Mouse (Mus musculus) embryonic facial prominence, embryonic 12.5 days (tissue): ENCODE measurements around the gene Reps2. TPM values are rescaled to one million over a fixed set of nuclear protein-coding genes. Genes with fewer than 3 reads are reported as not detected.

Experiments used
- ATAC-seq: fragments of 200-750 bp; cut with Nextera tagmentation; 2 replicates; pipeline ENCODE4 v1.8.0; 2017; ENCODE audit not compliant: insufficient number of reproducible peaks, insufficient read depth, low FRiP score, low TSS enrichment
- H3K27ac ChIP-seq: fragments of 300-500 bp; sonication (generic); 2 replicates; pipeline ENCODE4 v1.5.1; 2016; ENCODE audit warnings: mild to moderate bottlenecking
- H3K27me3 ChIP-seq: fragments of 300-500 bp; sonication (generic); 2 replicates; pipeline ENCODE4 v1.6.1; 2016; ENCODE audit warnings: mild to moderate bottlenecking, moderate library complexity
- H3K36me3 ChIP-seq: fragments of 300-500 bp; sonication (generic); 2 replicates; pipeline ENCODE4 v1.6.1; 2016; ENCODE audit warnings: mild to moderate bottlenecking
- H3K4me1 ChIP-seq: fragments of 300-500 bp; sonication (generic); 2 replicates; pipeline ENCODE4 v1.6.1; 2016
- H3K4me2 ChIP-seq: fragments of 300-500 bp; sonication (generic); replicated peaks from 2 replicates; pipeline ENCODE4 v1.6.1; 2016; ENCODE audit warnings: mild to moderate bottlenecking, moderate library complexity
- H3K4me3 ChIP-seq: fragments of 300-500 bp; sonication (generic); 2 replicates; pipeline ENCODE4 v1.5.1; 2016; ENCODE audit warnings: mild to moderate bottlenecking
- H3K9ac ChIP-seq: fragments of 300-500 bp; sonication (generic); 2 replicates; pipeline ENCODE4 v1.6.1; 2016; ENCODE audit warnings: mild to moderate bottlenecking, moderate library complexity
- H3K9me3 ChIP-seq: fragments of 300-500 bp; sonication (generic); 2 replicates; pipeline ENCODE4 v1.6.1; 2016; ENCODE audit warnings: mild to moderate bottlenecking, moderate library complexity
- WGBS: fragments of 180-500 bp; shearing (Covaris S2); methylation state at CpG from one replicate; pipeline ENCODE4 v1.1.7; 2016; 5-methylcytosine and 5-hydroxymethylcytosine counted together
- polyA plus RNA-seq: library from polyadenylated mRNA; unstranded; fragments of >200 nt; fragmentation: Nextera tagmentation; extraction: Ambion mirVana; gene quantifications from 2 replicates; pipeline ENCODE4 v1.2.1, GENCODE M21; 2016

The Reps2 gene
- polyA plus RNA-seq, 1 experiment from 2014 or later, result 1.4 TPM

DNA sequence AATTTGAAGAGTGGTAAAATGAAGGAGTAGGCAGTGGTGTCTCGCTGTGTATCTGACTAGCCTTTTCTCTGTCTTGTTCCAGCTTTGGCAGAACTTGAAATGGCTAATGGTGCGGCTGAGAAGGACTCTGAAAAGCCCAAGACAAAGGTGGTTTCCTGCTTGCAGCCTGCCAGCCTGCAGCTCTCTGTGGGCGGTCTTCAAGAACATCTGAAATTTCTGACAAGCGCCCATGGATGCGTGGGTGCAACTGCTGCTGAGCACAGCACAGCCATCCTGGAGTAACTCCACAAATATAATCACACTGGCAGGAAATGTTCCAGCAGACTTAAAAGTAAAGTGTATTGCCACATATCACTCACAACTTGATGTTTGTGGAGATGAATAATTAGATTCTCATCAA, 181.3 kb downstream of the Reps2 start:
- H3K4me3 ChIP-seq, result no peak overlapping the region
- H3K27ac ChIP-seq, result no peak overlapping the region
- no peak overlapping the region for H3K4me2 ChIP-seq
- H3K9me3 ChIP-seq, result no peaks in the 10 kb centered on the region
- H3K27me3 ChIP-seq, result 0 out of 2 replicates have a peak, but pooled peaks cover 3% of the 10 kb centered on the region
- H3K36me3 ChIP-seq, result no peaks in the 10 kb centered on the region
- no peak overlapping the region for H3K9ac ChIP-seq
- no peak for ATAC-seq
- WGBS, result 71% methylated on average over 5 of the region's 5 CpGs
- no peaks in the 10 kb centered on the region for H3K4me1 ChIP-seq

DNA sequence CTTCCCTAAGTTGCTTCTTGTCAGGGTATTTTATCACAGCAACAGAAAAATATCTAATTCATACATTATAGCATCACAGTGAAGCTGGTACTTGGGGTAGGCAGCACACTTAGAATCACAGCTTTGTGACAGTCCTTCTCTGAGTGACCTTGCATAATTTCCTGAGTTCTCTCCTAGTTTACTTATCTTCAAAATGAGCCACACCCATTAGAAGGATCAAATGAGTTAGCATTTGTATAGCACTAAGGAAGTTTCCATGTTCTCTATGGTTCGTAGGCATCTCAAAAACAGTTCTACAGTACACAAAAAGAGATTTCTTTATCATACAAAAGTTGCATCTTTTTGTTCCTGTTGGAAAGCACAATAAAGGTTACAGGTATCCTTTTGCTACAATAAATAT, 187.0 kb downstream of the Reps2 start:
- WGBS, result 83% methylated on average over 1 of the region's 1 CpGs
- H3K9me3 ChIP-seq, result no peaks in the 10 kb centered on the region
- H3K9ac ChIP-seq, result no peak overlapping the region
- H3K4me3 ChIP-seq, result no peak overlapping the region
- no peak overlapping the region for H3K4me2 ChIP-seq
- ATAC-seq, result no peak
- 0 out of 2 replicates have a peak, but pooled peaks cover 3% of the 10 kb centered on the region for H3K27me3 ChIP-seq
- H3K4me1 ChIP-seq, result no peaks in the 10 kb centered on the region
- no peaks in the 10 kb centered on the region for H3K36me3 ChIP-seq
- H3K27ac ChIP-seq, result no peak overlapping the region

DNA sequence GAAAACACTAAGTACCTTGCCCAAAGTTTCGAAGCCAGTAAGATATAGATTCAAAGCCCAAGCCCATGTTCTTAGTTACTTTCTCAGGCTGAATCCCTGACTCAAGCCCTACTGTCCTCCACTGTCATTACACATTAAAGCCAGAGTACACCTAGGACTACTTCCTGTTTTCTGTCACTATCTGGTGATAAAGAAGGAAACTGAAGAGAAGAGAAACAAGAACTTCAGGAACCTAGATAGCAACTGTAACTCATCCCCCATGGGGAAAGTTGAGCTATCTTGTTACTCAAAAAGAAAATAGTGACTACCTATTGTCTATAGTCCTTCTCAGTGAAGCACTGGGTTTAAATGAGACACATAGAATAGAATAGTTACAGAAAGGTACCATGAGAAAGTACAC, 188.1 kb downstream of the Reps2 start:
- no peak for ATAC-seq
- no peak overlapping the region for H3K4me3 ChIP-seq
- H3K36me3 ChIP-seq, result no peaks in the 10 kb centered on the region
- no peaks in the 10 kb centered on the region for H3K4me1 ChIP-seq
- no peaks in the 10 kb centered on the region for H3K9me3 ChIP-seq
- 0 out of 2 replicates have a peak, but pooled peaks cover 3% of the 10 kb centered on the region for H3K27me3 ChIP-seq
- no peak overlapping the region for H3K27ac ChIP-seq
- H3K4me2 ChIP-seq, result no peak overlapping the region
- no peak overlapping the region for H3K9ac ChIP-seq
- WGBS, result 58% methylated on average over 1 of the region's 1 CpGs

DNA sequence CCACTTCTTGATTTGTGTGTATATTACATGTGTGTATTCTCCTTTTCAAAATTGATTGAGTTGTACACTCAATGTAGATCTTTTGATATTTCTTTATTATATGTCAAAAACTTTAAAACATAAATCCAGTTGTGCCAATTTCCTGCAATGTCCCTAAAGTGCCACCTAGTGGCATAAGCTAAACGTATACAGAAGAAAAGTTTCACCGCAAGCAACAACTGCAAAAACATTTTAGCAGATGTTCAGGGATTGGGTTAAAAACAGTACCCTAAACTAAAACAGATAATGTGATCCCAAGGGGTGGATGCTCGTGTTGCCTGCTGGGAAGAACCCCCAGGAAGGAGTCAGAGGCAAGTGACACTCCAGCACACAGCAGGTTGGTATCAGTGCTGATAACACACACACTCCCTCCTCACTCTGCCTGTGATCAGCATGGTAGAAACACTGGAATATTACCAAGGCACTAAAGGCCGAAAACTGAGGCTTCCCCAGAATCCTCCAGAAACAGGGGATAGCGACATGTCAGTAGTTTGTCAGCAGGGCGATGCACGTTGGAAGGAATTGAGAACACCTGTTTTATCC, 189.5 kb downstream of the Reps2 start:
- H3K4me3 ChIP-seq, result no peak overlapping the region
- no peak overlapping the region for H3K9ac ChIP-seq
- no peak overlapping the region for H3K27ac ChIP-seq
- H3K27me3 ChIP-seq, result 0 out of 2 replicates have a peak, but pooled peaks cover 3% of the 10 kb centered on the region
- H3K36me3 ChIP-seq, result no peaks in the 10 kb centered on the region
- no peaks in the 10 kb centered on the region for H3K4me1 ChIP-seq
- no peak overlapping the region for H3K4me2 ChIP-seq
- ATAC-seq, result no peak
- WGBS, result 55% methylated on average over 7 of the region's 7 CpGs
- H3K9me3 ChIP-seq, result no peaks in the 10 kb centered on the region

DNA sequence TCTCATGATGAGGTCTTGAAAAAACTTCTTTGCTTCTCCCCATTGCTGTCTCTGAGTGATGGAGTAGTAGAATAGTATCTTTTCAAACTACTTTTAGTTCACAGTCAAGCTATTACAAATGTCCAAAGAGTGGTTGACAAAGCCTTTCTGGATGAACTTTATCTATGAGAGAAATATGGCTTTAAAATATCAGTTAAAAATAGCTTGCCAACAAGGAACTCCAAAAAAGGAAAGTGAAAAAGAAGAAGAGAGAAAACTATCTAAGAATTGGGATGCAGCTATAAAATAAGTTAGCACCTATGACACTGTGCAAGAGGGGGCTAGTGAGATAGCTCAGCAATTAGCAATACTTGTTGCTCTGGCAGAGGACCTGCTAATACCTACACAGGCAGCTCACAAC, 190.8 kb downstream of the Reps2 start:
- no peak overlapping the region for H3K4me2 ChIP-seq
- H3K4me1 ChIP-seq, result no peaks in the 10 kb centered on the region
- H3K4me3 ChIP-seq, result no peak overlapping the region
- H3K9me3 ChIP-seq, result no peaks in the 10 kb centered on the region
- H3K27me3 ChIP-seq, result 0 out of 2 replicates have a peak, but pooled peaks cover 3% of the 10 kb centered on the region
- H3K9ac ChIP-seq, result no peak overlapping the region
- H3K36me3 ChIP-seq, result no peaks in the 10 kb centered on the region
- ATAC-seq, result no peak
- H3K27ac ChIP-seq, result no peak overlapping the region

DNA sequence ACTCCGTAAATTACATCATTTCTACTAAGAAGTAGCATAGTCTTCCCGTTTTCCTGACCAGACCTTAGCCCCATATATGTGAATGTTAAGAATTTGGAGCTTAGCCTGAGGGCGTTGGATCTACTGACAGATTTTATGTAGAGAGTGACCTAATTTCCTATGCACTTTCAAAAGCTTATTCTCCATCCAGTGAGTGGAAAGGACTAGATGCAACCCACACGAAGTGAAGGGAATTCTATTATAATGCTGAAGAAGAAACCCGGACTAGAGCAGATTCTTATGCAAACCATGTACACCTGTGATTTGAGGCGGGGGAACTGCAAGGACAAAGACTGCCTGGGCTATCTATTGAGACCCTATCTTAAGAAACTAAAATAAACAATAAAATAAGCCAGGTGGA, 195.5 kb downstream of the Reps2 start:
- no peak overlapping the region for H3K4me3 ChIP-seq
- no peaks in the 10 kb centered on the region for H3K9me3 ChIP-seq
- H3K4me1 ChIP-seq, result no peaks in the 10 kb centered on the region
- no peak for ATAC-seq
- 67% methylated on average over 6 of the region's 6 CpGs for WGBS
- no peak overlapping the region for H3K4me2 ChIP-seq
- no peaks in the 10 kb centered on the region for H3K36me3 ChIP-seq
- H3K27ac ChIP-seq, result no peak overlapping the region
- H3K27me3 ChIP-seq, result 0 out of 2 replicates have a peak, but pooled peaks cover 3% of the 10 kb centered on the region
- no peak overlapping the region for H3K9ac ChIP-seq

DNA sequence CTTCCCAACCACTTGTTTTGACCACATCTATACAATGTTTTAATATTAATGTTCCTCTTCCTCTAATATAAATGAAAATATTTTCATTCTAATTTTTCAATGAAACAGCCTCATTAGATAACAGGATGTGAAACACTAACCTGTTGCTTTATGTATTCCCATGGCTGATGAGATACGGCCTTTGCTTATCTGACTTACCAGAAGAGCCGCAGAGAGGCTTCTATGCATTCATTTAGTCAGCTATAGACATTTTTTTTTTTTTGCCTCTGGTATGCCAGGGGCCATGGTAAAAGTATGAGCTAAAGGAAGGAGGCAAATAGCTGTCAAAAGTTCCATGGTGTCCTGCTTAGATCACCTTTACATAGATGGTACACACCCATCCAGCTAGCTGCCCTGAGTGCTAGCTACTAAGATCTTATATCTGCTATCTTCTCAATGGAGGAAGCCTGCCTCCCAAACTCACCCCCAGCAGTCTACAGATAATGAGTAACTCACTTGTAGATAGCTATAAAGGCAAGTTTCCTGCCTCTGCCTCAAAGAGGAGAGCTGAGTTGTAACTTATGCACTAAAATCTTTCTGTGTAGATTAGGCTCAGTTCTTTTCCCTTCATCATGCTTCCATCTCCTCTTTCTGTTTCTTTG, 196.7 kb downstream of the Reps2 start:
- Histone ChIP-seq H3K27ac (no peak overlapping the region), H3K9ac (no peak overlapping the region), H3K9me3 (no peaks in the 10 kb centered on the region), H3K4me2 (no peak overlapping the region), H3K27me3 (0 out of 2 replicates have a peak, but pooled peaks cover 3% of the 10 kb centered on the region), H3K4me3 (no peak overlapping the region), H3K4me1 (no peaks in the 10 kb centered on the region), H3K36me3 (no peaks in the 10 kb centered on the region)
- ATAC-seq, result no peak
- WGBS, result 92% methylated on average over 2 of the region's 2 CpGs

DNA sequence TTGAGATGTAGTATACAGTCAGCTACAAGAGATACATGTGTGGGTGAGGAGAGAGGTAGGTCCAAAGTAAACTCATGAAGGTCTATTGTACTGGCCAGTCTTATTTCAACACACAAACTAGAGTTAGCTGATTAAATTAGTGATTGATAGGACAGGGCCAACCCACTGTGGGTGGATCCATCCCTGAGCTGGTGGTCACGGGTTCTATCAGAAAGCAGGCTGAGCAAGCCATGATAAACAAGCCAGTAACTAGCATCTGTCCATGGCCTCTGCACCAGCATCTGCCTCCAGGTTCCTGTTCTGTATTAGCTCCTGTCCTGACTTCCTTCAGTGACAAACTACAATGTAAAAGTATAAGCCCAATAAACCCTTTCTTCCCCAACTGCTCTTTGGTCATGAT, 200.1 kb downstream of the Reps2 start:
- no peak for ATAC-seq
- Histone ChIP-seq H3K9ac (no peak overlapping the region), H3K4me1 (no peaks in the 10 kb centered on the region), H3K27ac (no peak overlapping the region), H3K36me3 (no peaks in the 10 kb centered on the region), H3K4me3 (no peak overlapping the region), H3K9me3 (no peaks in the 10 kb centered on the region), H3K27me3 (0 out of 2 replicates have a peak, but pooled peaks cover 3% of the 10 kb centered on the region), H3K4me2 (no peak overlapping the region)
- WGBS, result 93% methylated on average over 1 of the region's 1 CpGs

DNA sequence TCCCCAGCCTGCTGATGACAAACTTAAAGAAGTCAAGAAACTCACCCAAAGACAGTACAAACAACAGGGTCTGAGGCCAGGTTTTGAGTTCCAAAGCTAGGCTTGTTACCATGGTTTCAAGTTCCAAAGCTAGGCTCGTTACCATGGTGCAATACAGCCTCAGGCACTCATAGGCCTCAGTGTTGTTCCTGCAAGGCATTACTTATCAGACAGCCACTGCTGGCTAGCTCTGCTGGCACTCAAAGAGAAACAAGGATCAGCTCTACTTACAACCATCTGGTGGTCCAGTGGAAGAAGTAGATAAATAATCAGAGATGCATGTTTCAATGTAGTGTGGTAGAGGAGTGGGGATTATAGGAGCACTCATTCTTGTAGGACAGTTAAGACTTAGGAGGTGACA, 200.5 kb downstream of the Reps2 start:
- Histone ChIP-seq H3K36me3 (no peaks in the 10 kb centered on the region), H3K9ac (no peak overlapping the region), H3K27ac (no peak overlapping the region), H3K9me3 (no peaks in the 10 kb centered on the region), H3K4me2 (no peak overlapping the region), H3K27me3 (0 out of 2 replicates have a peak, but pooled peaks cover 3% of the 10 kb centered on the region), H3K4me3 (no peak overlapping the region), H3K4me1 (no peaks in the 10 kb centered on the region)
- 35% methylated on average over 1 of the region's 1 CpGs for WGBS
- no peak for ATAC-seq

DNA sequence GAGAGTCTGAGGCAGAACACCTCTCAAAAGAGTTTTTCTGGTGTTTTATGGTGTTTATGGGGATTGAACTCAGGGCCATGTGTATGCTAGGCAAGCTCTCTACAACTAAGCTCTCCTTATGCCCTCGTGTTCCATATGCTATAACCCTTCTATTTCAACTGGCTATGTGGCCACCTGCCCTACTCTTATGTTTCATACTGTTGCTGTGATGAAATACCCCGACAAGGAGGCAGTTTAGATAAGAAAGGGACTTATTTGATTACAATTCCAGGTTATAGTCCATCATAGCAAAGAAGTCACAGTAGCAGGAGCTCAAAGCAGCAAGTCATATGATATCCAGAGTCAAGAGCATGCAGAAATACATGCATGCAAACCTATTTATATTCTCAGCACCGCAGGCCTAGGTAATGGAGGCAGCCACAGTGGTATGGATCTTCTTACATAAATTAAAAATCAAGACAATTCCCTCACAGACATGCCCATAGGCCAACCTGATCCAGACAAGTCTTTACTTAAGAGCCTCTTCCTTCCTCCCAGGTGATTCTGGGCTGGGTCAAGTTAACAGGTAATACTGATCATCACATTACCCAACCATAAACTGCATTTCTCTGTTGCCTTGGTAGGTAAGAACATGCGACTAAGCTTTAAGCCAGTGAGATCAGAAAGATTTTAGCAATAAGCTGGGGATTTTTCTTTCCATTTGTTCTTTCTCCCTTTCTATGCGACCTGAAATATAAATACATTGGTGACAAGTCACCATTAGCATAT, 210.5 kb downstream of the Reps2 start:
- Histone ChIP-seq H3K4me2 (no peak overlapping the region), H3K9me3 (no peaks in the 10 kb centered on the region), H3K9ac (no peak overlapping the region), H3K27ac (no peak overlapping the region), H3K4me3 (no peak overlapping the region), H3K4me1 (no peaks in the 10 kb centered on the region), H3K27me3 (0 out of 2 replicates have a peak, but pooled peaks cover 3% of the 10 kb centered on the region), H3K36me3 (no peaks in the 10 kb centered on the region)
- WGBS, result 72% methylated on average over 5 of the region's 5 CpGs
- ATAC-seq, result no peak

DNA sequence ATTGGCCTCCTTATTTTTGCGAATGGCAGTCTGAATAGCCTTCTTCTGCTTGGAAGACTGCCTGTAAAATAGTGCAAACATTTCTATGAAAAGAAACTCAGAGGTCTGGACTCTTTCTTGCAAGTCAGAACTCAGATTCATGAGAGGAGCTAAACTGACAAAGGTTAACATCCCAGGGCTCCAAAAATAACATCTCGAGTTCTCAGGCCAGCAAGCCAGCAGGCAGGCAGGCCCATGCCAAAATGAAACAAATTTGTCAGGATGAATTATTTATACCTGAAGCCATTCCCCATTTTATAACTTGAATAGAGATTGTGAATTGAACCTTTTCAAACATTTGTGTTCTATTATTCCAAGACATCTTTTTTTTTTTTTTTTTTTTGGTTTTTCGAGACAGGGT, 215.8 kb downstream of the Reps2 start:
- Histone ChIP-seq H3K4me2 (no peak overlapping the region), H3K27ac (no peak overlapping the region), H3K9me3 (no peaks in the 10 kb centered on the region), H3K4me3 (no peak overlapping the region), H3K36me3 (no peaks in the 10 kb centered on the region), H3K27me3 (no peaks in the 10 kb centered on the region), H3K4me1 (no peaks in the 10 kb centered on the region), H3K9ac (no peak overlapping the region)
- no peak for ATAC-seq
- WGBS, result 74% methylated on average over 2 of the region's 3 CpGs

DNA sequence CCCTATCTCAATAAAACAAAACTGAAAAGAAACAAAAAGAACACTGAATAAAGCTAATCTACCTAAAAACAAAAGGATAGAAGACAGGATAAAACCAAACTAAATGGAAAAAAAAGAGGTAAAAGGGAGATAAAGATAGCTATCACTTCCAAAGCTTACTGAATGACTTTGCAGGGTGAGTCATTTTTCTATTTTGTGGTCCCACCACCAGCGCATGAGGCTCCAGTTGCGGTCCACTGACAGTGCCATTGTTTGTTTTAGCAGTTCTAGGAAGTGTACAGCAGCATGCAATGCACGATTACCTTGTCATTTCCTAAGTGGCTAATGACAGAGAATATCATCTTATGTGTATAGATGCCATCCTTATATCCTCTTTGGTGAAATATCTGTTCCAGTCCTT, 224.0 kb downstream of the Reps2 start:
- Histone ChIP-seq H3K9ac (no peak overlapping the region), H3K27ac (no peak overlapping the region), H3K4me2 (no peak overlapping the region), H3K9me3 (no peaks in the 10 kb centered on the region), H3K4me1 (no peaks in the 10 kb centered on the region), H3K36me3 (no peaks in the 10 kb centered on the region), H3K27me3 (peaks cover 5% of the 10 kb centered on the region; the same call in 1 of the 2 replicates), H3K4me3 (no peak overlapping the region)
- 69% methylated on average over 3 of the region's 3 CpGs for WGBS
- no peak for ATAC-seq
